Mouse (Mus musculus) cerebellum, adult 2 months (tissue): ENCODE data around the gene Pop7.

ENCODE experiments used
- CTCF ChIP-seq: fragments of 200-500 bp; IDR thresholded peaks from 2 replicates; pipeline ENCODE4 v1.5.1; 2011; ENCODE audit warnings: low read depth, mild to moderate bottlenecking, control low read depth, low read length, moderate library complexity, borderline replicate concordance; ENCODE audit not compliant: insufficient read depth
- POLR2A ChIP-seq: fragments of 200-500 bp; IDR thresholded peaks from 2 replicates; pipeline ENCODE4 v1.6.1; 2011; ENCODE audit warnings: low read length, control low read depth, borderline replicate concordance; ENCODE audit not compliant: insufficient read depth

DNA sequence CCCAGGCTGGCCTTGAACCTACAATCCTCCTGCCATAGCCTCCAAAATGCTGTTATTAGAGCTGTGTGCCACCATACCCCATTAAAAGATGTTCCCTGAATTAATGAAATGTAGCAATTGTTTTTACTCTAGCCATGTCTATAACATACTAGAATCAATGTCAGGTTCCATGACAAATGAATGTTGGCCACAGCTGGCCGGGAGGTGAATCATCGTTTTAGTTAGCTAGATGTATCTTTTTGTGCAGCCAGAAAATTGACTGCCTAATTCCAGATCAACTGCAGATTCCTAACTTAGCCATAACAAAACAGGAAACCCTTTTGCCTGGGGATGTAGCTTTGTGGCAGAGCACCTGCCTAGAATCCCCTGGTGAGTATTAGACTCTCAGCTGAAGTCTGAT lies 47.5 kb upstream of the Pop7 start:
- TF ChIP-seq POLR2A (no peak), CTCF (no peak)
